Mouse (Mus musculus) myocyte (in vitro differentiated cells): ENCODE measurements around the gene Arhgef6.

ENCODE experiments used
- CEBPB ChIP-seq: IDR thresholded peaks from 2 replicates; pipeline ENCODE4 v1.6.1; 2011; ENCODE audit warnings: mild to moderate bottlenecking, moderate library complexity; ENCODE audit not compliant: poor library complexity, insufficient read depth, severe bottlenecking
- E2F4 ChIP-seq: IDR thresholded peaks from one replicate; pipeline ENCODE4 v1.6.1; 2011; ENCODE audit warnings: mild to moderate bottlenecking, control low read depth, moderate library complexity; ENCODE audit not compliant: insufficient read depth
- MAX ChIP-seq: IDR thresholded peaks from one replicate; pipeline ENCODE4 v1.6.1; 2011; ENCODE audit warnings: low read depth, mild to moderate bottlenecking, control low read depth
- MYOG ChIP-seq, 3 experiments: IDR thresholded peaks; one replicate each; pipeline ENCODE4 v1.6.1; 2011; ENCODE audit warnings: control low read depth in 2 of 3, low read depth in 2 of 3, mild to moderate bottlenecking in 2 of 3; ENCODE audit not compliant: insufficient read length in 2 of 3, control insufficient read depth in 1 of 3, insufficient read depth in 1 of 3
- POLR2A ChIP-seq: IDR thresholded peaks from one replicate; pipeline ENCODE4 v1.6.1; 2011; ENCODE audit warnings: low read depth, mild to moderate bottlenecking, control low read depth, moderate library complexity; ENCODE audit not compliant: insufficient read length
- POLR2AphosphoS2 ChIP-seq: IDR thresholded peaks from one replicate; pipeline ENCODE4 v1.6.1; 2011; ENCODE audit warnings: low read depth, control low read depth; ENCODE audit not compliant: insufficient read length
- SRF ChIP-seq: IDR thresholded peaks from one replicate; pipeline ENCODE4 v1.6.1; 2011; ENCODE audit warnings: low read depth; ENCODE audit not compliant: control insufficient read depth, insufficient read length
- TCF12 ChIP-seq: IDR thresholded peaks from one replicate; pipeline ENCODE4 v1.6.1; 2011; ENCODE audit warnings: mild to moderate bottlenecking, control low read depth; ENCODE audit not compliant: poor library complexity, insufficient read depth, severe bottlenecking
- USF1 ChIP-seq: IDR thresholded peaks from one replicate; pipeline ENCODE4 v1.6.1; 2011; ENCODE audit warnings: low read depth, mild to moderate bottlenecking, control low read depth, moderate library complexity

DNA sequence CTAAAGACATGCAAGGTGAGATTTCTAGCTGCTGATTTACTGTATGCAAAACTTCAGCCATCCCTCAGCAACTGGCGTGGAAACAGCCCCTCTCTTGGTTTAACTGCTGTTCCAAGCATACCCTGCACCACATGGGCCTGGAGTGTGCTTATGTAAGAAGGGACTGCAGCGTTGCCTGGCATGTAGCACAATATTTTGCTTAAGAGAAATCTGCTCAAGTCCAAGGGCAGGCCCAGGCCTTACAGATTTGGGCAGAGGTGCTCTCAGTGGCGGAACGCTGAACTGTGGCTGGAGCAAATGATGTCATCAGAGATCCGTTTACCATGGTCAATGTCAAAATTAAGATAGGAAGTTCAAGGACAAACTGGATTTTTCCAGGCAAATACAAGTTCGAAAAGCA, 13.6 kb downstream of the Arhgef6 start:
- TF ChIP-seq POLR2A (no peak), MYOG (IDR thresholded peaks at IDR 0.05; ENCODE audit: control insufficient read depth in 1 of 3, insufficient read depth in 1 of 3, insufficient read length in 2 of 3, low read depth in 2 of 3) (no peak), USF1 (no peak), SRF (no peak), E2F4 (no peak), MAX (no peak), TCF12 (no peak), POLR2AphosphoS2 (no peak), CEBPB (no peak)
